Mouse (Mus musculus): Measurements from ENCODE around the gene Mcub.

The Mcub gene

GRCm38 (mm10) chr3:129969432-129970395, at the start of gene Mcub:
TSS of gene Mcub (minus strand) at chr3:129970206.
- DNase-seq, result peak; percentile 28

GRCm38 (mm10) chr3:130012943-130013342, 42.9 kb upstream of the Mcub start:
- no peak for DNase-seq

GRCm38 (mm10) chr3:130011236-130011635, 41.2 kb upstream of the Mcub start:
- DNase-seq, result no peak

- DNase-seq, result no peak
Observed at GRCm38 (mm10) chr3:130006141-130006540, 36.1 kb upstream of the Mcub start.

- no peak for DNase-seq
Observed at GRCm38 (mm10) chr3:130000926-130001325, 30.9 kb upstream of the Mcub start.

- no peak for DNase-seq
Observed at GRCm38 (mm10) chr3:129998526-129998925, 28.5 kb upstream of the Mcub start.

- no peak for DNase-seq
Observed at GRCm38 (mm10) chr3:129998001-129998400, 28.0 kb upstream of the Mcub start.

- DNase-seq, result no peak
Observed at GRCm38 (mm10) chr3:129997324-129997723, 27.3 kb upstream of the Mcub start.

GRCm38 (mm10) chr3:129987297-129987696, 17.3 kb upstream of the Mcub start:
- DNase-seq, result no peak

- DNase-seq, result no peak
Observed at GRCm38 (mm10) chr3:129985335-129985734, 15.3 kb upstream of the Mcub start.

- no peak for DNase-seq
Observed at GRCm38 (mm10) chr3:129984797-129985196, 14.8 kb upstream of the Mcub start.

GRCm38 (mm10) chr3:129982271-129982670, 12.3 kb upstream of the Mcub start:
- no peak for DNase-seq

GRCm38 (mm10) chr3:129981756-129982155, 11.8 kb upstream of the Mcub start:
- DNase-seq, result no peak

- DNase-seq, result no peak
Observed at GRCm38 (mm10) chr3:129979510-129979909, 9.5 kb upstream of the Mcub start.

- DNase-seq, result no peak
Observed at GRCm38 (mm10) chr3:129978716-129979115, 8.7 kb upstream of the Mcub start.

- no peak for DNase-seq
Observed at GRCm38 (mm10) chr3:129976317-129976716, 6.3 kb upstream of the Mcub start.

GRCm38 (mm10) chr3:129970529-129971515, 816 bp upstream of the Mcub start:
- peak; percentile 15 for DNase-seq

- no peak for DNase-seq
Observed at GRCm38 (mm10) chr3:129969031-129969430, 975 bp downstream of the Mcub start.

- no peak for DNase-seq
Observed at GRCm38 (mm10) chr3:129967874-129968273, 2.1 kb downstream of the Mcub start.

- no peak for DNase-seq
Observed at GRCm38 (mm10) chr3:129964681-129965080, 5.3 kb downstream of the Mcub start.

GRCm38 (mm10) chr3:129962533-129962932, 7.5 kb downstream of the Mcub start:
- DNase-seq, result no peak

GRCm38 (mm10) chr3:129953296-129953695, 16.7 kb downstream of the Mcub start:
- no peak for DNase-seq

GRCm38 (mm10) chr3:129949158-129949773, 20.7 kb downstream of the Mcub start:
- no peak for DNase-seq

Measured in kidney, adult 18-20 months (tissue).